Mouse (Mus musculus) heart, postnatal 0 days (tissue): ENCODE data around the gene Trappc2l.

Experiments
- CTCF ChIP-seq: IDR thresholded peaks from 2 replicates; pipeline ENCODE4 v1.5.1; 2016; ENCODE audit warnings: antibody characterized with exemption, control low read depth, low read depth
- EP300 ChIP-seq: IDR thresholded peaks from 2 replicates; pipeline ENCODE4 v1.6.1; 2016; ENCODE audit warnings: antibody characterized with exemption, low read depth

DNA sequence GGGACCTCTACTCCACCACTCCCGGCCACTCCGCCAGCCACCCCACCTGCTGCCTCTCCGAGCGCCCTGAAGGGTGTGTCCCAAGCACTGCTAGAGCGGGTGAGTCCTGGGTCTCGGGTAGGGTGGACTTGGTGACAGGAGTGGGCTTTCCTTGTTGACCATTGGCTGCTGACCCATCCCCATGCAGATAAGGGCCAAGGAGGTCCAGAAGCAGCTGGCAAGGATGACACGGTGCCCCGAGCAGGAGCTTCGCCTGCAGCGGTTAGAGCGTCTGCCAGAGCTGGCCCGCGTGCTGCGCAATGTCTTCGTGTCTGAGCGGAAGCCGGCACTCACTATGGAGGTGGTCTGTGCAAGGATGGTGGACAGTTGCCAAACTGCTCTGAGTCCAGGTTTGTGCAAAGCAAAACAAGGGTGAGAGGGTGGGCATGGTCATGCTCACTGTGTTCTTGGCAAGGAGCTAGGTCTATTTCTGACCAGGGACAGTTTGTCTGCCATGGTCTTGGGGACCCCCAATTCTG lies 39.6 kb upstream of the Trappc2l start:
- TF ChIP-seq EP300 (no peak), CTCF (no peak)
